Mouse (Mus musculus) G1E (cell line): Measurements from ENCODE around the gene Ywhaq.

Source experiments
- CTCF ChIP-seq: IDR thresholded peaks from 2 replicates; pipeline ENCODE4 v1.5.1; 2012; ENCODE audit warnings: low read depth, low read length, inconsistent platforms, mixed read lengths
- GATA1 ChIP-seq: IDR thresholded peaks from 2 replicates; pipeline ENCODE4 v1.6.1; 2012; ENCODE audit warnings: borderline replicate concordance, low read length, inconsistent platforms, mixed read lengths
- POLR2AphosphoS5 ChIP-seq: IDR thresholded peaks from 2 replicates; pipeline ENCODE4 v1.6.1; 2012; ENCODE audit warnings: low read depth, low read length, inconsistent platforms; ENCODE audit not compliant: insufficient replicate concordance
- TAL1 ChIP-seq: conservative IDR thresholded peaks from 2 replicates; pipeline ENCODE4 v1.6.1; 2012; ENCODE audit warnings: low read depth, low read length, inconsistent platforms, mixed read lengths

GRCm38 (mm10) chr12:21459681-21460080 is 42.2 kb upstream of the Ywhaq start:
- TF ChIP-seq CTCF (no peak), POLR2AphosphoS5 (no peak), GATA1 (no peak), TAL1 (no peak)
